Mouse (Mus musculus) G1E (cell line): ENCODE measurements around the gene Adgrl2. TPM values are rescaled to one million over a fixed set of nuclear protein-coding genes. Genes with fewer than 3 reads are reported as not detected.

Experiments used
- ATAC-seq: 2 replicates; pipeline ENCODE4 v1.8.0; 2016; ENCODE audit warnings: mild to moderate bottlenecking; ENCODE audit not compliant: insufficient number of reproducible peaks, poor library complexity, low FRiP score, severe bottlenecking; ENCODE audit errors: extremely low read depth
- DNase-seq: peaks from one replicate; pipeline ENCODE4 v3.0.0; 2012; ENCODE audit warnings: low spot score
- H3K27me3 ChIP-seq: 2 replicates; pipeline ENCODE4 v1.6.1; 2012; ENCODE audit warnings: mild to moderate bottlenecking, low read length, inconsistent platforms; ENCODE audit not compliant: insufficient read depth
- H3K36me3 ChIP-seq: replicated peaks from 2 replicates; pipeline ENCODE3; 2012; ENCODE audit warnings: mild to moderate bottlenecking, inconsistent platforms
- H3K4me1 ChIP-seq: 2 replicates; pipeline ENCODE4 v1.6.1; 2012; ENCODE audit warnings: low read depth, low read length, inconsistent platforms, mixed read lengths; ENCODE audit not compliant: insufficient read depth
- H3K4me3 ChIP-seq: 2 replicates; pipeline ENCODE4 v1.5.1; 2012; ENCODE audit warnings: low read depth, mild to moderate bottlenecking, inconsistent platforms, low read length, moderate library complexity, mixed read lengths
- H3K9me3 ChIP-seq: replicated peaks from 2 replicates; pipeline ENCODE4 v1.6.1; 2012; ENCODE audit warnings: inconsistent platforms
- CTCF ChIP-seq: IDR thresholded peaks from 2 replicates; pipeline ENCODE4 v1.5.1; 2012; ENCODE audit warnings: low read depth, low read length, inconsistent platforms, mixed read lengths
- GATA1 ChIP-seq: IDR thresholded peaks from 2 replicates; pipeline ENCODE4 v1.6.1; 2012; ENCODE audit warnings: borderline replicate concordance, low read length, inconsistent platforms, mixed read lengths
- GATA2 ChIP-seq: IDR thresholded peaks from 2 replicates; pipeline ENCODE4 v1.6.1; 2012; ENCODE audit warnings: low read depth, low read length, inconsistent platforms, borderline replicate concordance
- POLR2AphosphoS5 ChIP-seq: IDR thresholded peaks from 2 replicates; pipeline ENCODE4 v1.6.1; 2012; ENCODE audit warnings: low read depth, low read length, inconsistent platforms; ENCODE audit not compliant: insufficient replicate concordance
- TAL1 ChIP-seq: conservative IDR thresholded peaks from 2 replicates; pipeline ENCODE4 v1.6.1; 2012; ENCODE audit warnings: low read depth, low read length, inconsistent platforms, mixed read lengths
- polyA plus RNA-seq: library from polyadenylated mRNA; stranded (reverse); fragments of >175 nt; gene quantifications from 2 replicates; pipeline ENCODE4 v1.2.3, GENCODE M21; 2012
- total RNA-seq, 2 experiments: library from RNA; stranded (forward) in 1 of 2; stranded (reverse) in 1 of 2; fragments of 200-1000 nt in 1 of 2; fragments of >200 nt in 1 of 2; fragmentation: Nextera tagmentation in 1 of 2; gene quantifications; 2 replicates each; pipeline ENCODE4 v1.2.3; 2014 to 2017

The Adgrl2 gene
- total and polyA plus RNA-seq, 3 experiments: 0.38 TPM; not detected in 2

DNA sequence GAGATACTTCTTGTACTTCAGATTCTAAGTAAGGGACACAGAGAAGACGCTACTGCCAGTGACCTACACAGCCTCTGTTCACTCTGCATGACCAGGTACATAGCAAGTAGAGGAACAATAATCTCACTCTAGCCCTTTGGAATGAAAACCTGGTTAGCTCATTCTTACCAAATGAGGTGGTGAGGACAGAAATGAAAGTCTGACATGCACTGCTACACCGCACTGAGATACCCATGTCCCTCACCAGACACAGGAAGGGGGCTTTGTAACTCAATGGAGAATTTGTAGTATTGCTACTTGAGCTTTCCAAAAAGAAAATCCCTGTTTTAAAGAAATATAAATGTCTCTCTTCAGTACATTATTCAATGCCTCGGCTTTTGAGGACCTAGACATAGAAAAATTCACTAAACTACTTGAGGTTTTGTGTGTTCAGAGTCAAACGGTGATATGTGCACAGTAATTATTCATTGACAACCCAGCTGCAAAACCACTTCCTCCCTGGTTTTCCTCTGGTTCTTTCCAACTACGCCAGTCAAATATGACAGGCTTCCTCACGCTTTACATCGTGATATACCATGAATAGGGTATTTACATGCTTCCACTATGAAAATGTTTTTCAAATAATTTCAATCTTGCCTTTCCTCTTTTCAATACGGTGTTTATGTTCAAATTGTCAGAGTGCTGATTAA, 104.2 kb downstream of the Adgrl2 start:
- TF ChIP-seq TAL1 (no peak), POLR2AphosphoS5 (no peak)
- Histone ChIP-seq H3K9me3 (peaks cover 34% of the 10 kb centered on the region), H3K36me3 (no peaks in the 10 kb centered on the region), H3K4me3 (no peak overlapping the region), H3K27me3 (no peaks in the 10 kb centered on the region), H3K4me1 (no peaks in the 10 kb centered on the region)
- ATAC-seq: no peak
- DNase-seq: no peak

DNA sequence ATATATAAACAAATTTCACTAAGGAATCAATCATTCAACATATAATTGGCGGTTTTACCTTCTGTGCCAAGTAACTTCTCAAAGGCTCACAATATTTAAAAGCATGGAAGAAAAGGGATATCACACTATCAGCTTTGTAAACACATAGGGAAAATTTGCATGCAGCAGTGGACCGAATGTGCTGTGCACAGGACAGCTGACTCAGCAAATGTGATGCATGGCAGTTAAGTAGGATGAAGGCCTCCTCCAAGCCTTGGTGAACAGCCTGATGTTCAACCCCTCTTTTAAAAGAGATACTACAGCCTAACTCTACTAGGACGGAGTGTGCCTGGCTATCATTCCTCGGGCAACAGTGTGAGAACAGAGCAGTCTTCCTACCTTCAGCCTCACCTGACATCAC, 105.2 kb downstream of the Adgrl2 start:
- TF ChIP-seq GATA1 (no peak), CTCF (no peak), POLR2AphosphoS5 (no peak), GATA2 (no peak), TAL1 (no peak)
- ATAC-seq: no peak
- H3K9me3 ChIP-seq: peaks cover 32% of the 10 kb centered on the region
- no peaks in the 10 kb centered on the region for H3K4me1 ChIP-seq
- H3K4me3 ChIP-seq: no peak overlapping the region
- no peaks in the 10 kb centered on the region for H3K27me3 ChIP-seq
- no peak for DNase-seq
- H3K36me3 ChIP-seq: no peaks in the 10 kb centered on the region

DNA sequence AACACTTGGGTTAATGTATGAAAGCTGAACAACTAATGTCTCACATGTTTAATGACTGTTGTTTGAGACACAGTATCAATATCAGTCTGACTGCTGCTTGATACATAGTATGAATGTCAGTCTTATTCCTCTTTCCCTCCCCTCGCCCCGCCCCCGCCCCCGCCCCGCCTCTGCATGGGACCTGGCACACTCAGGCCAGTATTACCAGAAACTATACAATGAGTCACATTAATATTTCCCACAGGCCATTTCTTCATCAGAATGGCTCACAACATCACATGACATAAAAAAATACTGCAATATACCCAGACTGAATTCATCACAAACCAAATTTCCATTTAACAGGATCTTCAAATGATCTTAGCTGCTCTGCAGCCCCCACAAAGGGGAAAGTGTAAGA, 108.9 kb downstream of the Adgrl2 start:
- peaks cover 30% of the 10 kb centered on the region for H3K9me3 ChIP-seq
- no peaks in the 10 kb centered on the region for H3K27me3 ChIP-seq
- no peaks in the 10 kb centered on the region for H3K4me1 ChIP-seq
- DNase-seq: no peak
- TF ChIP-seq GATA2: no peak
- TF ChIP-seq CTCF: no peak
- TF ChIP-seq TAL1: no peak
- TF ChIP-seq GATA1: no peak
- no peak for TF ChIP-seq POLR2AphosphoS5
- H3K4me3 ChIP-seq: no peak overlapping the region
- no peak for ATAC-seq
- no peaks in the 10 kb centered on the region for H3K36me3 ChIP-seq

DNA sequence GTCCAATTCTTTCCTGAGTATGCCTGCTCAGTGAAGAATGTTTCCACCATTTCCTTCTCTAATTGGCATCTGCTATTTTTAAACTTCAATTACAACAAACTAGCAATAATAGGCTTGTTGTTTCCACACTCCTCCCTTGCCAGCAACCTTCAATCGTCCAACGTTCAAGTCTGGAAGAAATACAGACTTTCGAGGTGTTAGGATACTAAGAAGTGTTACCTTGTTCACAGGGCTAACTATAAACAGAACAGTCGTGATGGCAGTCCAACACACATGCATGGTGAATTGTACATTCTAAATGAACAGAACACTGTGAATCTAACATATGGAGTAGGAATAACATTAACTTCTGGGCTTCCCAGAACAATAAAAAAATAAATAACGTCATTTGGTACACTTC, 117.8 kb downstream of the Adgrl2 start:
- ATAC-seq (no peak), DNase-seq (no peak)
- H3K36me3 ChIP-seq: no peaks in the 10 kb centered on the region
- no peaks in the 10 kb centered on the region for H3K4me1 ChIP-seq
- TF ChIP-seq GATA2 (no peak), POLR2AphosphoS5 (no peak), TAL1 (no peak), GATA1 (no peak), CTCF (no peak)
- no peaks in the 10 kb centered on the region for H3K27me3 ChIP-seq
- H3K9me3 ChIP-seq: peaks cover 9% of the 10 kb centered on the region
- no peak overlapping the region for H3K4me3 ChIP-seq

DNA sequence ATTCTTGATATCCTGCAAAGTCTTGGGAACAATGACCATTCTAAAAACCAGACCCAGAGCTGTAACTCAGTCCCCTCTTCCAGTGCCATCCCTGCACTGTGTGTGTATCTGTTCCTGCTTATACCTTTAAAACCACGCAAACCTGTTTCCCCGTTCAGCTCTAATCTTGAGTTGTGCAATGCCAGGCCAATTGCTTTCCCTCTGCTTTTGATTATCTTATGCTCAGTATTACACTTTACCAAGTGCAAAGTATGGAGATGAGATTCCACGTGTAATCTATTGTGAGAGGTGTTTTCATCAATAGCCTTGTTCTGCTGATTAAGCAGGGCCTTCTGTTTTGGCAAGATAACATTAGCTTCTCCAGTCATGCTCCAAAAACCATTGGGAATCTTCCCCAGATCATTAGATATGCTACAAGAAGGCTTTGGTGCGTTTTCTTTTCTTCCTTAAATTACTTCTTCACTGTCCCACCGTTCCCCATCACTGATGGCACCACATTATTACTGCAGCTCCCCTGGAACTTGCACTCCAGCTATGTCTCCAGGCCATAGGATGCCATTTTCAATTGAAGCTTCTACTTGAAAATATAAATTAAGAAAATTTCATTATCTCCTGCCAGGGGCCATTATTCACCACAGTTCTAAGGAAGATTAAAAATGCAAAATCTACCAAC, 118.4 kb downstream of the Adgrl2 start:
- Histone ChIP-seq H3K4me1 (no peaks in the 10 kb centered on the region), H3K36me3 (no peaks in the 10 kb centered on the region), H3K4me3 (no peak overlapping the region), H3K27me3 (no peaks in the 10 kb centered on the region), H3K9me3 (peaks cover 10% of the 10 kb centered on the region)
- DNase-seq (no peak), ATAC-seq (no peak)
- TF ChIP-seq POLR2AphosphoS5 (no peak), TAL1 (no peak), GATA2 (no peak), CTCF (no peak), GATA1 (no peak)

DNA sequence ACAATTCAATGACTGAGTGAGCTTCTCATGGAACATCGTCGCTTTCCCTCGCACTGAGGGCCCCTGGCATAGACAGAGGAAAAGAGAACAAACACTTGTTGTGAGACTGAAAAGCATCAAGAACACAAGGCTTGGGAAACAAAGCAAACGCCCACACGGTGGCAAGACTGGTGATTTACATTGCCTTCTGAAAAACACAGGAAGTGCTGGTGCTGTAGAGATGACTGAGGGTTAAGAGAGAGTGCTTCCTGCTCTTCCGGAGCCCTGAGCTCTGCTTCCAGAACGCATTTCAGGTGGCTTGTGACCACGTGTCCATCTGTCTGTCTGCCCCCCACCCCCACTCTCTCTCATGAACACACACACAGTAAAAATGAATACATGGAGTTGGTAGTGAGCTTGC, 122.7 kb downstream of the Adgrl2 start:
- ATAC-seq (no peak), DNase-seq (no peak)
- H3K4me3 ChIP-seq: no peak overlapping the region
- H3K27me3 ChIP-seq: no peaks in the 10 kb centered on the region
- H3K36me3 ChIP-seq: no peaks in the 10 kb centered on the region
- no peaks in the 10 kb centered on the region for H3K4me1 ChIP-seq
- peaks cover 24% of the 10 kb centered on the region for H3K9me3 ChIP-seq
- no peak for TF ChIP-seq GATA2
- TF ChIP-seq CTCF: no peak
- no peak for TF ChIP-seq POLR2AphosphoS5
- TF ChIP-seq TAL1: no peak
- no peak for TF ChIP-seq GATA1
